Mouse (Mus musculus): ENCODE measurements around the gene Mrpl17. TPM values are rescaled to one million over a fixed set of nuclear protein-coding genes. Genes with fewer than 3 reads are reported as not detected.

Gene Mrpl17
- total RNA-seq, 2 experiments from 2014 or later = 90.1 to 114 TPM

DNA sequence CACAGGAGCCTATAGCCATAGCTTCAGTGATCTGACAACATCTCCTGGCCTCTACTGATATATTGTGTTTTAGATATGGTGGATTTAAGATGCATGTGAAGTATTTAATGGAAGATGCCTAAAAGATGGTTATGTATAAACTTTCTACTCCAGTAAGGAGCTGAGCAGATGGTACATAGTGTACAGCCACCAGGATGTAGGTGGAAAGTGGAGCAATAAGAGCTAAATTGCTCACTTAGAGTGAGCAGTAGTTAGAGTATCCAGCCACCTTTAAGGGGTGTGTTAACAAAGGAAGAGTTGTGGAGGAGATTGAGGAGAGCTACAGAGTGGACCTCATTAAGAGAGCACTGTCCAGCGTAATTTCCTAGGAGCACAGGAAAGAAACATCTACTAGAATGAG lies 19.8 kb downstream of the Mrpl17 start:
- DNase-seq (ENCODE audit: low spot score in 2 of 2) = no peak
- intact Hi-C loops (cut with DNase I) = no loop called here

DNA sequence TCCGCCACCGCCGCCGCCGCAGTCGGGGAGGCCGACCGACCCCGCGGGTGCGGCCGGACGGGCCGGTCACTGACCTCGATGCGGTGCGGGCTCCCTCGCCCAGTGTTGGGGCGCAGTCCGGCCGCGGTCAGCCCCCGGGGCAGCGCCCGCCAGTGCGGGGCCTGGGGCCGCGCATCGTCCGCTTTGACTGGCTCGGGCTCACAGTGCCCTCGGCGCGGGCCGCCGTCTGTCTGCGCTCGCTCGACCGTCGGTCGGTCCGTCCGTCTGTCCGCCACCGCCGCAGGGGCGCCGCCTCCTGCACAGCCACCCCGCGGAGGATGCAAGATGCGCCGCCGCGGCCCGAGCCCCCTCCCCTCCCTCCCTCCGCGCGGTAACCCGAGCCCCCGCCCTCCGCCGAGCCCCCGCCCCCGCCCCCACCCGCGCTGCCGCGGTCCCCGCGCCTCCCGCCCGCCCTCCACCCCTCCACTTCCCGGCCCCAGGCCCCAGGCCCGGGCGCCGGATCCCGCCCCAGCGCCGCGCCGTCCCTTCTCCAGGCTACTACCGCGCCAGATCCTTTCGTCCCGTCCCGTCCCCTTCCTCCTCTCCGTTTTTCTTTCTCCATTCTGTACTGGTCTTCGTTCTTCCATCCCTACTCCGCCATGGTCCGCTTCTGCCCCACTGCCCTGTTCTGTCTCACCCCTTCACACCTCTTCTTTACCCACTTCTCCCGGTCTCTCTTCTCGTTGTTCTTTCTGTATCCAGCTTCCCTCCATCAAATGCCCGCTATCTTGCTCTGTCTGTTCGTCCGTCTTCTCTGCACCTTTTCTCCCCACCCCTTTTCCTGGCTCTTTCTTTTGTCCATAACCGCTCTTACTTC lies 23.4 kb downstream of the Mrpl17 start, which contains the start of gene Dchs1:
Dchs1 (minus strand) TSS at position 370 of the 856 bp plus-strand sequence.
- intact Hi-C loops (cut with DNase I) = no loop called here
- no peak for DNase-seq (ENCODE audit: low spot score in 2 of 2)

DNA sequence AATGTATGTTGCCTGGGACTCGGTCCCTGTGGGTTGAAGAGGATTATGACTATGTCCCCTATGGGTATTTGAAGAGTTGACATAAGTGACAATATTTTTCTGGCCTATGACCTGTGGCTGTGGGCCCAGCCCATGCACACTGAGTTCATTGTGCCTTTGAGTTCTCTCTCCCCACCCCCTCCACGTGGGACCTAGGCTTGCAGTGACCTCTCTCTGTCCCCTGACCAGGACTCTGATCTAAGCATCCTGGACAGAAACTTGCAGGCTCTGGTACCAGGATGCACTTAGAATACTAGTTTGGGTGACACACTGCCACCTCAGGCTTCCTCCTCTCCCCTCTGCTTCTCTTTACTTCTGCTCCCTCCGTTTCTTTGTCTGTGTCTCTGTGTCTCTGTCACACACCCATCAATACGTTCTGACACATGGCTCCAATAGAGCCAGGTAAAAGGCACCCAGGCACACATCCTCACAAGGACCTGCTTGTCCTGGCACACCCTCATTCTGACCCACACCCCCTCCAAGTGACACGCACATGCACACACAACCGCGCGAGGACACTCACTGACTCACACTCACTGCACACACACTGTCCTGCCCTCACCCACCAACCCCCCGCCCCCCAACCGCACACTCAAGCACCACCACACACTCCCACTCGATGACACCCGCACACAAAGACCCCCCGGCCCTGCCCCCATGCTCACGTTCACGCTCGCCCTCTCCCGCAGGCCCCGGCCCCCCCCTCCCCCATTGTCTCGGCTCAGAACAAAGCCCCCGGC lies 24.2 kb downstream of the Mrpl17 start:
- no peak for DNase-seq (ENCODE audit: low spot score in 2 of 2)
- intact Hi-C loops (cut with DNase I) = no loop called here

DNA sequence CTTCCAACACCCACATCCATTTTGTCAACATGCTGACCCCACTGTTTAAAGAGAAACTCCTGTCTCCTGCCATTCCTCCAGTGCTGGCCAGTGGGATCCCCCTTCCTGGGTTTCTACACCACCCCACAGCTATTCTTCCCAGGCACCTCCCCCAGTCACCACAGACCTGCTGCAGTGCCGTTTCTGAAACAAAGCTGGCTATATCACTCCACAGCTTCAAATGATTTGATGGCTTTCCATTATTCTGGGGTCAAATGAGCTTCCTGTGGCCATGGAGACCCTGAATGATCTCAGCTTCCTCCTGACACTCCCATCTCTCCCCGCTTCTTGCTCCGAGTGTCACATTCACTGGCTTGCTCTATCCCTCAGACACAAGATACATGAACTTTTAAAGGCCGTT lies 26.3 kb downstream of the Mrpl17 start:
- DNase-seq (ENCODE audit: low spot score in 2 of 2) = no peak
- intact Hi-C loops (cut with DNase I) = no loop called here

DNA sequence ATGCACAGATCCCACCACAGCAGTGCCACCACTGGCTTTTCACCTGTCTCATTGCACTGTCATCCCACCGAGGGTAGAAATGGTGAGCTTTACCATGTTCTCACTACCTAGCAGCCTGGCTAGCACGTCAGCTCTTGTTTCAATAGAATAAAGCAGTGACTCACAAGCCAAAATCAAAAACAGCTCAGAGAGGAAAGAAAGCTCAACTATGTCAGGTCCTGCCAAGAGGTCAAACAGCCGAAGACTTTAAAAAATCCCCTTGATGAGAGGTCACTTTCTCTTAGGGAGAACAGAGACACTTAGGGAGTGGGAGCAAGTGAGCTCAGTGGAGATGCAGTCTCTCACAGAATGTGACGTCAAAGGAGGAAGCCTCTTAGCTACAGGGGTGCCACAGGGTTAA lies 27.0 kb downstream of the Mrpl17 start:
- intact Hi-C loops (cut with DNase I) = no loop called here

DNA sequence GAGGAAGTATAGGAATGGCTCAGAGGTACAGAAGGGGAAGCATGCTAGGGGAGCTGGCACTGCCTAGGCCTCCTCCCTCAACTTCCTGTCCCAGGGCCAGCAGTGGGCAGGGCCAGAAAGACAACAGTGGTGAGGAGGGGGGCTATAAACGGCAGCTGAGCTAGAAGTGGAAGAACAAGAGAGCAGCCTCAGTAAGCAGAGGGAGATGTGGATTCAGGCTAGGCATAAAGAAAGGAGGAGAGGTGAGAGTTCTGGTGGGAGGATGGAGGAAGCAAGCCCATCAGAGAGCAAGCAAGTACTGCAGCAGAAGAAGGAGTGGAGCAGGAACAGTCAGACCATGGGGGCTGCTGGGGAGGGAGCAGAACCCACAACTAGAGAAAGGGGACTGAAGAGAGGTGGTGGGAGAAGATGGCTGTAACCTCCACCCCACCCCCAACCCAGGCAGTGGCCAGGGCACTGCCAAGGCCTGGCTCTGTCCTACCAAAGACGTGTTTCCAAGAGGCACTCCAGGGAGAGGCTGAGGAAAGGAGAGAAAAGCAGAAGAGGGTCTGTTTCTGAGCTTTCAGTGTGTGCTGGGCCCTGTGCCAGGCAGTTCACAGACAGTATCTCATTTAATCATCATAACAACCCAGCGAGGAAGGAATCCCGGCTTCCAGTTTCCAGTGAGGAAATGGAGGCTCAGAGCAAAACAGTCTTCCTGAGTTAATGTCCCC lies 32.2 kb downstream of the Mrpl17 start:
- intact Hi-C loops (cut with DNase I) = no loop called here
- no peak for DNase-seq (ENCODE audit: low spot score in 2 of 2)

More for the DNA sequence above, 27.0 kb downstream of the Mrpl17 start:
- DNase-seq (ENCODE audit: low spot score in 2 of 2) = no peak

DNA sequence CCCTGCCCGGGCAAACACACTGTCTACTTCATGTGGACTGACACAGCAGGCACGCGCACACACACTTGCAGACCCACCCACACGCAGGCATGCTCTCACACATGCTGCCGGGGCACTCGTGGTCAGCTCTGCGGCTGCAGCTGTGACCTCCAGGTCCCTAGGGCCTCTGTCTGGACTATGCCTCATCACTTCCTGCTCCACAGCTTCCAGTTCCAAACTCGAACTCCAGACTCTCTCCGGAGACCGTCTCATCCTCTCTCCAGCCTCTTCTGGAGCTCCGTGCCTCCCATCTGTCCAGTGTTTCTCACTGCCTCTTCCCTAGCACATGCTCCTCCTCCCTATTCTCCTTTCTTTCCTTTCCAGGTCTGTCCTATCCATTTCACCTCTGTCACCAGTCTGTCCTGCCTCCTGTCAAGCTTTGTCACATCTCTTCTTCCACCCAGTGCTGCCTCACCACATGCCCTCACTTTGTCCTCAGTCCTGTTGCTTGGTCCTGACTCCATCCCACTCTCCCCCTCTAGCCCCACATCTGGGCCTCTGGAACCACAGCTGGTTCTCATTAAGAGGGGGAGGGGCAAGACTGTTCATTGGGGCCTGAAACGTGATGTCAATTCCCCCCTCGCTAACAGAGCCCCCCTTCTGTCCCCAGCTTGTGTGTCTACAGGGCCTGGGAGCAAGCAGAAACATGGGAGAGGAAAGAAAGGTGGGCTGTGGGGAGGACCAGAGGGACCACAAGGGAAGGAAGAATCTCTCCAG lies 32.9 kb downstream of the Mrpl17 start:
- intact Hi-C loops (cut with DNase I) = no loop called here
- no peak for DNase-seq (ENCODE audit: low spot score in 2 of 2)

DNA sequence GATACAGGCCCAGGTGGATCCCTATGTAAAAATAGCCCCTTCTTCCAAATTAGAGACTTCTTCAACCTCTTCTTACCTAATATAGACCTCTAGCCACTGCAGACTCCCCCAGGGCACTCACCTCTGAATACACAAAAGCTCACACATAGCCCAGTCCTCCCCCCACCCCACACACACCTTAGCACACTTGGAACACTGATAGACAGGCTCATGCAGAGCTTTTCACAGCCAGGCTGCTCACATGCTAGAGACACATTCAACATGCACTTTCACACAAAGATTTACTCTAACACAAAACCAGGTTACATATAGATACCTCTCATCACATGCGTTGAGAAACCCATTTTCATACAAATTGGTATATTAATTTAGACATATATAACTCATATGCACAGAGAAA lies 33.6 kb downstream of the Mrpl17 start:
- no peak for DNase-seq (ENCODE audit: low spot score in 2 of 2)
- intact Hi-C loops (cut with DNase I) = no loop called here

DNA sequence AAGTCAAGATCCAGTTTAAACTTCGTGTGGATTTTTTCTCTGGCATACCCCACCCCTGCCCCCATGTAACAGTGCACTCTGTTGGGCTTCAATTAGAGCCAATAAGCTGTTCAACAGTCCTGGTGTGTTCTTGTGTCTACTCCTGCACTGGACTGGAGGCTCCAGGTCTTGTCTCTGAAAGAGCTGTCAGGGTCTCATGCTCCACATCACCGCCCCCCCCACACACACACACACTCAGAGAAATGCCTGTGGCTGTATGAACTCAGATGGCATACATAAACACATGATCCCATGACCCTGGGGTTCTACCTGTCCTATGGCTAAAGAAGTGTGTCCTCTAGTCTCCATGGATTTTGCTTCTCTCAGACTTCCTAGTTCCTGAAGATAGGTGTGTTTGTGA lies 34.9 kb downstream of the Mrpl17 start:
- DNase-seq (ENCODE audit: low spot score in 2 of 2) = no peak
- intact Hi-C loops (cut with DNase I) = no loop called here

DNA sequence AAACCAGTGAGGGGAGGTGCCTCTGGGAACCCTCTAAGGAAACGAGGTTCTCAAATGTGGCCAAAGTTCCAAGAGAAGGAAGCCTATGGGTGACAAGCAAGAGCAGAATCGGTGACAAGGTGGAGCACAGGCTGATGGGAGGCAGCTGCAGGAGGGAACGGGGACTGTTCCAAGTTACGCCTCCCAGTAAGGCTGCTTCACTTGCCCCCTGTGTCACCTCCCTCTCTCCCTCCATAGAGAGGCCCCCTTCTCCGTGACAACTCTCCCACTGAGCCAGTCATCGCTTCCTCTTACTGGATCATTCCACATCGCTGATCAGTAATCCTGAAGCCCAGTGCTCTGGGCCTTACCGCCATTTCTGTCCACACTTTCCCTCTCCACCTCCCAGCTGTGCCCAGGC lies 36.2 kb downstream of the Mrpl17 start:
- intact Hi-C loops (cut with DNase I) = no loop called here
- DNase-seq (ENCODE audit: low spot score in 2 of 2) = no peak

DNA sequence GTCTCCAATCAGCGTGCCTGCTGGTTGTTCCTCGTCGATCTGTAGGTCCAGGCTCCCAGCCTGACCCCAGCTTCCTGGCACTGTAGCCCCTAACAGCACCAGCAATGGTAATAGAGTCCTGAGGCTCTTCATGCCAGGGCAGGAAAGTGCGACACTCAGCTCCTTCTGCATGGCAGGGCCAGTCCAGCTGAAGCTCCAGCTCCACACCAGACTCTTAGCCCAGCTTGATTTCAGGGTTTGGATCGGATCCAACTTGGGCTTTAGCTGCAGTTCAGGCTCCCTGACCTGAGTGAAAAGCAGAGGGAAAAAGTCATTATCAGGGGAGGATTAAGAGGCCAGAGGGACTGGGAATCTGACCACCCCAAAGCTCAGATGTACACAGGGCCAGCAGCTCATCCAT lies 37.9 kb downstream of the Mrpl17 start:
- intact Hi-C loops (cut with DNase I) = no loop called here
- no peak for DNase-seq (ENCODE audit: low spot score in 2 of 2)

DNA sequence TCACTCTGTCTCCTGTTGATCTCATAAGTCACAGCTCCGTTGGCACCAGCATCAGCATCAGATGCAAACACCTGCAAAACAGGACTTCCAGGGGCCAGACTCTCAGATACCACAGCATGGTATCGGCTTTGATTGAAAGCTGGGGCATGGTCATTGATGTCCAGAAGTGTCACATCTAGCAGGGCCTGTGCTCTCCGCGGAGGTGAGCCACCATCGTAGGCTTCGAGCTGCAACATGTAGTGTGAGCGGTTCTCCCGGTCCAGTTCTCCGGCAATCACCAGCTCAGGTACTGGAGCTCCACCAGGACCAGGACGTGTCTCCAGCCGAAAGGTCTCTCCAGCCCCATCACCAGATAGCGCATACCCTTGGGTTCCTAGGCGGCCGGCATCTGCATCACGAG lies 38.6 kb downstream of the Mrpl17 start:
- DNase-seq (ENCODE audit: low spot score in 2 of 2) = no peak
- intact Hi-C loops (cut with DNase I) = no loop called here

DNA sequence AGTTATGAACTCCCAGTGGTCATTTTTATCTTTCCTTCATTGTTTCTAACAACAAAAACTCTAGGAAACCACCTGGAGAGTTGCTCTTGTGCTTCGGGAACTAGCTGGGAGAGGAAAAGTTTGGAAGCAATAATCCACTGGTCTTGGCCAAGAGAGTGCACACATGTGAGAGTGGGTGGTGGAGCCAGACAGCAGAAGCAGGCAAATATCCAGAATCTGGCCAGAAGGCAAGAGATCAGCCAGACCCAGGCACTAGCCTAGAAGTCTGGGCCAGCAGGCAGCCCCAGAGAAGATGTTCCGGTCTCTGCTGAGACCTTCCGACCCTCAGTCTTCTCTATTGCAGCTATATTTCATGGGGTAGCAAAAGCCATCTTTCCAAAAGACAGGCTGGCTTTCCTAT lies 40.9 kb downstream of the Mrpl17 start:
- intact Hi-C loops (cut with DNase I) = no loop called here
- DNase-seq (ENCODE audit: low spot score in 2 of 2) = no peak

DNA sequence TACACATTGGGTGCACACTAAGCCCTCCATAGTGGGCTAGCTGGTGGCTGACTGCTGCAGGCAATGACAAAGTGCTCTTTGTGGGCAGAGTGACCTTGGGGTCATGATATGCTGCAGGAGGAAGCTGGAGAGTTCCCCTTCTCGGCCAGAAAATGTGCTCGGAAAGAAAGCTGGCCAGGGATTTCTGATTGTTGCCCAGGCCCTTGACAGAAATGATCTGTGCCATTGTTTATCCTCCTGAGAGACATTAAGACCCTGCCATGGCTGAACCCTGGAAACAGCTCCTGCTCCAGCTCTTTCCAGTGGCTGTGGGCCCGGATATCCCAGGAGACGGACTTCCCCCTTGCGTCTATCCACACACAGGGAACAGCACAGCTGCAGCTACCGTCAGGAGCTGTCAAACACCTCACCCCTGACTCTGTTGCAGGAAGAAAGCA lies 43.2 kb downstream of the Mrpl17 start:
- intact Hi-C loops (cut with DNase I) = no loop called here
- no peak for DNase-seq (ENCODE audit: low spot score in 2 of 2)

DNA sequence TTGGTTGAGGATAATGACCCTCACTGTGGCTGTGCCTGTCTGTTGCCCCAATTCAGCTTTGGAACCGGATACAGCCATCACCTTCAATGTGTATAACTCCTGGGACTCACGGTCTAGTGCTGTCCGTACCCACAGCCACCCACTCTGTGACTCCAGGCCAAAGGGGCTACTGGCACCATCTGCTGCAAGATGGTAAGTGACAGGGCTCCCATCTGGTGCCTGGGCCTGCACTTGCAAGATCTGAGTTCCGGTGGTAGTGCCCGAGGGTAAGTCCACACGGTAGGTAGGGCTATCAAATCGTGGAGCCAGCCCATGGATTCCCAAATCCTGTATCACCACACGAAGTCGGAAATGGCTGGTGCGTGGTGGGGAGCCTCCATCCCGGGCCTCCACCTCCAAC lies 46.6 kb downstream of the Mrpl17 start:
- DNase-seq (ENCODE audit: low spot score in 2 of 2) = no peak
- intact Hi-C loops (cut with DNase I) = no loop called here

DNA sequence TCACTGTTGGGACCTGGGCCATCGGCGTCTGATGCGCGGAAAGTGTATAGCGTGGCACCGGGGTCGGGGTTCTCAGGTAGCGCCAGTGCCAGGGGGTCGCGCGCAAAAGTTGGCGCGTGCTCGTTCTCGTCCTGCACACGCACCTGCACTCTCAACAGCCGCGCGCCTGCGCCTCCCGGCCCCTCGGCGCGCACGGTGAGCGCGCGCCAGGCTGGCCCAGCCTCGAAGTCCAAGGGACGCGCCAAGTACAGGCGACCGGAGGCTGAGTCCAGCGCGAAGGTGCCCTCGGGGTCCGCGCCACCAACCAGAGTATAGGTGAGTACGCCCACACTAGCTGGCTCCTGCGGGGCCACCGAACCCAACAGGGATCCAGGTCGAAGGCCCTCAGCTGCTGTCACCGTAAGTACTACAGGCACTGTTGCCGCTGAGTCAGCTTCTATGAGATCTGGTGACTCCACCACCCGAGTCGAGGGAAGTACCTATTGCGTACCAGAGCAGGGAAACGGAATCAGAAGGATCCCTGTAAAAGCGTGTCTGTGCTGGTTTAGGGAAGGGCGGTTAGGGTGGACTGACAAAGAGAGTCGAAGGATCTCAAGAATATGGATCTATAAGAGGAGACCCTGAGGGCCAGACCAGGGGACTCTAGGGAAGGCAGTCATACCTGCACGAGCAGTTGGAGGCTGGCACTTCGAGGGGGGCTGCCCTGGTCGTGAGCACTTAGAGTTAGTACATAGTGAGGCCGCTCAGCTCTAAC lies 48.2 kb downstream of the Mrpl17 start:
- no peak for DNase-seq (ENCODE audit: low spot score in 2 of 2)
- intact Hi-C loops (cut with DNase I) = no loop called here

DNA sequence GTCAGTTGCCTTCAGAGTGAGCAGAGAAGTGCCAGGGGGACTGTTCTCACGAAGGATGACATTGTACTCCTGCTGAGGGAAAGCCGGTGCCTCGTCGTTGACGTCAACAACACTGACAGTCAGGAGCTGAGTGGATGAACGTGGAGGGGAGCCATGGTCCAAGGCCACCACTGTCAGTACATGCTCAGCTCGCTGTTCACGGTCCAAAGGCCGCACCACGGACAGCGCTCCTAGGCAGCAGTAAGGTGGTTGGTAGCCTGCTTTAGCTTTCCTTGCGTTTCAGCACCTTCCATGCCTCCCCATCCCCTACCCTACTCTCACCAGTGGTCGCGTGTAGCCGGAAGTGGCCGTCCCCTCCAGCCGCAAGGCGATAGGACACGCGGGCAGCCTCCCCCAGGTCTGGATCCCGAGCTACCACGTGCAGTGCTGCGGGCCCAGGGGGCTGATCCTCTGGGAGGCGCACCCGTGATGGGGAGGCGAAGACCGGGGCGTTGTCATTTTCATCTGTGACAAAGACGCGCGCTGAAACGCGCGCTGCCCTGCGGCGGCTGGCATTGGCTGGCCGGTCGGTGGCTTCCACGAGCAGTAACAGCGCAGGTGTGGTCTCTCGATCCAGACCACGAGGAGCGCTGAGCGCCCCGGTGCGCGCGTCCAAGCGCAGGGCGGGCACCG lies 49.0 kb downstream of the Mrpl17 start:
- DNase-seq (ENCODE audit: low spot score in 2 of 2) = no peak
- intact Hi-C loops (cut with DNase I) = no loop called here

DNA sequence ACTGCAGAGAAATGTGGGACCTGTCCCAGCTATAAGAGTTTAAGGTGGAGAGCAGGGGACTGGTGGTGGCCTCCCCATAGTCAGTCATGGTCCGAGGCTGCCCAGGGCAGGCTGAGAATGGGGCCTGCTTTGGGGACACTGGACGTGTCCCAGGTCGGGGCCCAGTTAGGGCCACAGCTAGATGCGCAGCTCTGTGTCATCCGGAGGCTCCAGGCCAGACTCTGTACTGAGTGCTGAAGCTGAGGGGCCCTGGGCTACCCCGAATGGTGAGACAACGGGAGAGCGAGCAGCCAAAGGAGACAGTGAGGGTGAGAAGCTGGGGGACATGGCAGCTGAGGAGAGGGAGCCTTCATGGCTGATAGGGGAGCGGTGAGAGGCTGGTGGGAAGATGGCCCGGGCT lies 57.6 kb downstream of the Mrpl17 start:
- no peak for DNase-seq (ENCODE audit: low spot score in 2 of 2)
- intact Hi-C loops (cut with DNase I) = no loop called here
